25 mouse cellular contexts compared by ENCODE assay signal in genomic region chr10:41891312-41891711, GRCm38 (mm10).
DNase-seq lines count a peak whose midpoint lies in the region; ATAC-seq and TF ChIP-seq lines count a peak whose summit lies in the region.
"Had no signal": no experiment of that assay in that cellular context is flagged by ENCODE, and none has a peak within 500 bp of the region (broad histone marks: within the 10 kb centered on the region; RNA-seq: fewer than 3 reads in every experiment).

No protein-coding gene starts in this region.

- no peak for TF ChIP-seq CTCF in gastrocnemius, adult 2 months (IDR thresholded peaks at IDR 0.05)
- TF ChIP-seq CTCF in layer of hippocampus, adult 2 months (conservative IDR thresholded peaks at IDR 0.05): no peak

- peak overlapping the region; percentile 25 for H3K27ac ChIP-seq in gastrocnemius, adult 2 months
- peak overlapping the region; percentile 12; the same call in 1 of the 2 replicates for H3K27ac ChIP-seq in layer of hippocampus, adult 2 months
- H3K27ac ChIP-seq: embryonic facial prominence, embryonic 10.5 days; embryonic facial prominence, embryonic 13.5 days; forebrain, embryonic 12.5 days; forebrain, embryonic 15.5 days; hindbrain, embryonic 14.5 days; hindbrain, postnatal 0 days had no signal

- peak; percentile 35 for ATAC-seq in granulocyte monocyte progenitor cell, adult 5-6 weeks (replicated peaks; ENCODE audit: poor library complexity, severe bottlenecking)
- ATAC-seq: forebrain, embryonic 15.5 days; hindbrain, postnatal 0 days; inflammation-experienced regulatory T-cells, adult 6 months; Patski had no signal

- intact Hi-C loops in gastrocnemius, adult 2 months (cut with DNase I): no loop called here
- intact Hi-C loops in gastrocnemius, postnatal 36 days (cut with DNase I): no loop called here
- intact Hi-C loops in left cerebral cortex, postnatal 25 days (cut with DNase I): no loop called here

- H3K4me3 ChIP-seq in gastrocnemius, adult 2 months: peak overlapping the region; percentile 85
- H3K4me3 ChIP-seq in layer of hippocampus, adult 2 months: no peak overlapping the region
- H3K4me3 ChIP-seq: embryonic facial prominence, embryonic 10.5 days; embryonic facial prominence, embryonic 13.5 days; erythroblast, embryonic 14.5 days; forebrain, embryonic 12.5 days; forebrain, embryonic 15.5 days had no signal

- no peak for DNase-seq in gastrocnemius, adult 2 months
- no peak for DNase-seq in gastrocnemius, postnatal 36 days
- DNase-seq in layer of hippocampus, adult 2 months (ENCODE audit: low spot score in 2 of 2): no peak
- no peak for DNase-seq in layer of hippocampus, postnatal 14 days (ENCODE audit: low spot score in 2 of 2)
- no peak for DNase-seq in left cerebral cortex, postnatal 25 days (ENCODE audit: low spot score in 2 of 2)
- no peak for DNase-seq in right cerebral cortex, postnatal 36 days (ENCODE audit: low spot score in 2 of 2)
- DNase-seq: adrenal gland, postnatal 10 days; adrenal gland, postnatal 36 days; cerebellum, adult 11 months; cerebellum, adult 2 months; cerebellum, adult 9-11 months; cerebellum, postnatal 25 days; embryo, embryonic 11 days; gastrocnemius, postnatal 10 days; heart, postnatal 4 days had no signal
